Mouse (Mus musculus) frontal cortex, postnatal 10 days (tissue): Measurements from ENCODE around the gene Phlda2.
"Not testable (repeated sequence)": the region's sequence is repeated elsewhere in the genome, so short reads cannot be mapped to it uniquely, and the experiment has no call there.

ENCODE experiments used
- DNase-seq, 2 experiments: peaks; one replicate each; pipeline ENCODE4 v3.0.0; 2022; ENCODE audit warnings: low spot score in 2 of 2, mixed read lengths in 1 of 2

Gene Phlda2

DNA sequence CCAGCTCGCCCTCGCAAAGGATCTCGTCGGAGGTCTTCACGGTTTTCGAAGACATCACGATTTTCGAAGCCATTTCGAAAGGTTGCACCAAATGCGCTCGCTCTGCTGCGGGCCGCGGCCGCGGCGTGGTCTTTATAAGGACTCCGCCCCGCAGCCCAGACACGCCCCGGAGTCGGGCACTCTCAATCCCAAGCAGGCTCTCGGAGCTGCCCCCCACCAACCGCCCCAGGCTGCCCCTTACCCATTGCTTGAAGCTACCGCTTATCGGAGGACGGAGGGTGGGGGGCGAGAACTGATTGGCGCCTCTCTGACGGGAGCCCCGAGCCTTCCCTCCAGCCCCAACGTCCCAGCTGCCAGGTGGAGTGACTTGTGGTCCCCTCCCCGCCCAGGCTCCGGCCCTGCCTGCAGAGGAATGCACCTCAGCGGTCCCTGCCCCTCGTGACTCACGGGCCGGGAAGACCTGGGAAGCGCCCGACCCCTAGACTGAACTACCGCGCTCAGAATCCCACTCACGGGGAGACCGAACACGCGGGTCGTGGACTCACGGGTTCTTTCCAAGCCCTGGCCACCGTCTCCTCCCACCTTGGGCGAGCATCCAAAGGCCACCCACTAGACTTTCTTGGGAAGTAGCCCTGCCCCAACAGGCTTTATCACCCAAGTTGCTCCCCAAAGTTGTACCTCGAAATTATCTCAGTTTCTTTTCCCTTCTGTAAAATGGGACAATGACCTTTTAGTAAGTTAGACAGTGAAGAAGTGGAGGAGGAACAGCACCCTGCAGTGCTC is at the start of gene Phlda2:
Gene Phlda2, minus strand, starts transcription at position 733 of the 783 bp plus-strand sequence.
- DNase-seq: no peak

DNA sequence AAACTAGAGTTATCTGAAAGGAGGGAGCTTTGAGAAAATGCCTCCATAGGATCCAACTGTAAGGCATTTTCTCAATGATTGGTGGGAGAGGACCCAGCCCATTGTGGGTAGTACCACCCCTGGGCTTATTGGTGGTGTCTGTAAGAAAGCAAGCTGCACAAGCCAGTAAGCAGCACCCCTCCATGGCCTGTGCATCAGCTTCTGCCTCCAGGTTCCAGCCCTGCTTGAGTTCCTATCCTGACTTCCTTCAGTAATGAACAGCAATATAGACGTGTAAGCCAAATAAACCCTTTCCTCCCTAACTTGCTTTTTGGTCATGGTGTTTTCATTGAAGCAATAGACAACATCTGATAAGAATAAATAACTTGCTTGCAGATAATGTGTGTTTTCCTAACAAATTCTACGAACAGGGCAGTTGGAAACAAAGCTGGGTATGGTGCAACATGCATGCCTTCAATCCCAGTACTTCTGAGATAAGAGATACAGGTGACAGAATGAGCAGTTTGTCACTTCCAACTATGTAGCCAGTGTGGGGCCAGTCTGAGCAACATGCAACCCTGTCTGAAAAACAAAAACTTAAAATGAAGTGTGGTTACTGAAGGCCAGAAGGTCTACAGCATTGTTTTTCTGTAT is 46.8 kb upstream of the Phlda2 start:
- DNase-seq: peak in 1 of 2 experiments; percentile 26

DNA sequence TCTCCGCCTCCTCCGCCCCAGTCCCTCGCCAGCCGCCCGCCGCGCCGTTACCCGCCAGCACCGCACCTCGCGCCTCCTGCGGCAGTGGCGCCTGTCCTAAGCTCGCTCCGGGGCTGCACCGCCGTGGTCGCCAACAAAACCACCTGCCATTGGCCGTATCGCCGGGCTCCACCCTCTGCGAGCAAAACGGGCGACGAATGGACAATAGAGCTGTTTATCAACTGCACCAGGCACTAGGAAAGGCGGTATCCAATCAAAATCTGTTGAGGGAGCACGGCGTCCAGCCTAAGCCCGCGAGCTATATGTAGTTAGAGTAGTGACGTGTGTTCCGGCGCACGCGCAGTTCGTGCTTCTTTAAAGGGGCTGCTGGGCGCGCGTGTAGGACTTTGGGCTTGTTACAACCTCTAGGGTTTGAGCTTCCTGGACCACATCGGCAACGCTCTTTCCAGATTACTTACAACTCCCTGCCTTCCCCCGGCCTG is 46.1 kb upstream of the Phlda2 start, which contains the start of gene Nap1l4:
Gene Nap1l4, minus strand, starts transcription at position 131 of the 482 bp plus-strand sequence.
- peak; percentile 98 to 100 for DNase-seq

DNA sequence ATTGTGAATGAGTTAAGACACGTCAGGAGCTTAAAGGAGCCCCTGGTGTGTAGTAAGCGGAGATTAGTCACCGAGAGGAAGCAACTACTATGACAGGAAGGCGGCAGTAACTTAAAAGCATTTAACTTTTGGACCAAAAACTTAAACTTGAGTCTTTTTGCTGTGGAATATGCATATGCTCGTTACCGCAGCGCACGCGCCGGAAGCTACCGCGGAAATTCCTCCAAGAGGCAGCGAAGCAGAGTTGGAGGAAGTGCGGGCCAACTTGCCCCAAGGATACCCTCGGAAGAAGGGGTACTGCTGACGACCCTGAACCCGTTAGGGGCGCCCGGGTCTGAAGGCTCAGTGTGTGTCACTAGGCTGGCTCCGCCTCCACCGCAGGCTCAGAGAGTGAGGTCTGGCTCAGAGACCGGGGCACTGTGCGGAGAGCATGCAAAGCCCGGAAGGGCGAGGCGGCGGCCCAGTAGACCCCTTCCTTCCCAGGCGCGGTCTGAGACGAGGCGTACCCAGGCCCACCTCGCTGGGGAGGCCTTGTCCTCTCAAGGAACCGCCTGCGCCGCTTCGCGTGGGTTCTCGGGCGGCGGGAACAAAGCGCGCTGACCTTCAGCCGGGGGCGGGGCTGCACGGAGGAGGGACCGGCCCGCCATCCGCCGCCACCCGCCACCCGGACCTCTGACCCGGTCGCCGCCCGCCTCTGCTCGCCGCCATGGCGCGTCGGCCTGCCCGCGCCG is 45.4 kb upstream of the Phlda2 start:
- DNase-seq: no peak

DNA sequence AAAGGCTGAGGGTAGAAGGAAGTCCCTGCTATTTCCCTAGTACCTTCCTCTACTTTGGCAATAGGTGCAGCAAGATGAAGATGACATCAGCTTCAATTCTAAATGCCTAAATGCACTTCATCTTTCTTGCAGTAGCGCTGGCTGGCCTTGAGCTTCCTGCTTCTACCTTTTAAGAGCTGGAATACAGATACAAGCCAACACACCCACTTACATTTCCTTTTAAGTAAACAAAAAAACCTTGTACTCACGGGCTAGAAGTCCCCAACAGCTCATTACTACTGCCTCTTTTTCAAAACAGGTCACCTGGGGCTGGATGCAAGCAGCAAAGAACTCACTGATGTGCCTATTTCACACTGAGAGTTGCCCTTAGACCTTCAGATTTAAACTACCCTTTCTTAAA is 43.6 kb upstream of the Phlda2 start:
- DNase-seq: no peak

DNA sequence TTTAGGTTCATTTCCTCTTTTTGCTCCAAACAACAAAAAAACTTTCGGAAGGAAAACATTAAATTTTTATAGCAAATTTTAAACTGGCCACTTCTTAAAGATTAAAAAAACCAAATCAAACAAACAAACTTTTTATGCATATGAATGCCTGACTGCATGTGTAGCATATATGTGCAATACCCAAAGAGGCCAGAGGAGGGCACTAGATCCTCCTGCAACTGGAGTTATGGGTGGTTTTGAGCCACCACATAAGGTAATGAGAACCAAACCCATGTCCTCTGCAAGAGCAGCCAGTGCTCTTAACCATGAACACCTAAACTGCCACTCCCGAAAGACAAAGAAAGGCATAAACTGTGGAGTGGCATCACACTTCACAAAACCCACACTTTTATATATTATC is 41.4 kb upstream of the Phlda2 start:
- DNase-seq: no peak

DNA sequence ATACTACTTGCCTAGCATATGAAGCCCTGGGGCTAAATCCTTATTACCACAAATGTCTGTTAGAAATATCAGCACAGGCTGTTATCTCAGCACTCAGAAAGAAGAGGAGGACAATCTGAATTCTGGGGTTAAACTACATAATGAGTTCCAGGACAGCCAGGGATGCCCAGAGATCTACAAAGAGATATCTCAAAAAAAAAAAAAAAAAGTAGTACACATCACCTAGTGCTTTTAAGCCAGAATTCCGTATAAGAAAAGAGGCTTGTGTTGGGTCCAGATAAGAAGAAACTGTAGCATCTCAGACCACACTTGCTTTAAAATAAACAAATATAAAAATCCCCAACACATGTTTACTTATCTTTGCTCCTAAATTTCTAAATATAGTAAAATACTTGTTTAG is 35.7 kb upstream of the Phlda2 start:
- DNase-seq: no peak

DNA sequence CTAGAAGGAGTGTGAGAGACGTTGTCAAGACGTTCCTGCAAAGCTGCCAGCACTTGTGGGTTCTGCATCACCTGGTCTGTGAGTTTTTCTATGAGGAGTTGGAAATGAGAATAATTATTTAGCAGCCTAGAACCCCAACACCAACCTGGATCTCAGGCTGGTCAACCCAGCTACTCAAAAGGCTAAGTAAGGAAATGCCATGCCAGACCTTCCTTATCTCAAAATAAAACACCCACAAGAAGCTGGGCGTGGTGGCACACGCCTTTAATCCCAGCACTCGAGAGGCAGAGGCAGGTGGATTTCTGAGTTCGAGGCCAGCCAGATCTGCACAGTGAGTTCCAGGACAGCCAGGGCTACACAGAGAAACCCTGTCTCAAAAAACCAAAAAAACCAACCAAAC is 35.3 kb upstream of the Phlda2 start:
- not testable (repeated sequence) for DNase-seq

DNA sequence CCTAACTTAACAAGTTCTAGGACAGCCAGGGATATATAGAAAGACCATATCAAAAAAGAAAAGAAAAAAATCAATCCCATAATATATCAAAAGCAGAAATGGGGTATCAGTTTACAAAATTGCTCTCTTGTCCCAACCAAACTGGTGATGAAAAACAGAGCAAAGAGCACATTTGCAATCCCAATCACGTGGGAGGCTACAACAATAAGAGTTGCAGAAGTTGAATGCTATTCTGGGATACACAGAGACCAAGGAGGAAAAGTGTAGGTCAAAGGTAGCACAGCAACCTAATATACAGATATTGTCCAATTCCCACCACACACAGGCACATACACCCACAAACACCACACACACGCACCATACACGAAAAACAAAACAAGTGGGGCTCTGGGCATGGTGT is 33.3 kb upstream of the Phlda2 start:
- DNase-seq: no peak

DNA sequence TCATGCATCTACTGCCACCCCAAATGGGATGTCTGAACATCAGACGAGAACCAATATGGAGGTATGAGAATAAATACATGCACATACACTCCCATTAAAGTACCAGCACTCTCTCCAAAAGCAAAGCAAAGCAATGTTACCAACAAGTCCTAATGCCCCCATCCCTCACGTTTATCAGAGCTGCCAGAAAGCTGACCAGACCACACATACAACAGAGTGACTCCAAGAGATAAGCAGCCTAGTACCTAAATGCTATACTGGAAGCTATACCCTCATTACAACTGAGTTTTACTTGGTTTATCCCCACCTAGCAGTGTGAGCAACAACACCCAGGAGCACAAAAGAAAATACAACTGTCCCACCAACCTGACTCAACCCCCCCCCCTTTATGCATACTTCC is 30.3 kb upstream of the Phlda2 start:
- DNase-seq: no peak

DNA sequence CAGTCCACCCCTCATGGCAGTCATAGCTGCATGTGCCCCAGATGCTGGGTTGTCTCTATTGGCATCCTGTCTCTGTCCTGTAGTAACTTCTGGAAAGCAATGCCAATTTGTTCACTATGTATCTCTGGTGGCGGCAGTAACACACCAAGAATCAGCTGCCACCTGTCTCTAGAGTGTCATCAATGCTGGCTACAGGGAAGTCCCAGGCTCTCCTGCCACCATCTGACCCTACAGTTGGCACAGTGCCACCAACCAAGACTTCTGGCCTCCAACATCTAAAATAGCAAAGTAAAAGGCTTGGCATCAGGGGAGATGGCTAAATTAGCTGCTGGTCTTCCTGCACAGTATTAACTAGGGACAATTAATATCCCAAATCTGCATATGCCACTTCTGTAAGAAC is 29.5 kb upstream of the Phlda2 start:
- DNase-seq: no peak

DNA sequence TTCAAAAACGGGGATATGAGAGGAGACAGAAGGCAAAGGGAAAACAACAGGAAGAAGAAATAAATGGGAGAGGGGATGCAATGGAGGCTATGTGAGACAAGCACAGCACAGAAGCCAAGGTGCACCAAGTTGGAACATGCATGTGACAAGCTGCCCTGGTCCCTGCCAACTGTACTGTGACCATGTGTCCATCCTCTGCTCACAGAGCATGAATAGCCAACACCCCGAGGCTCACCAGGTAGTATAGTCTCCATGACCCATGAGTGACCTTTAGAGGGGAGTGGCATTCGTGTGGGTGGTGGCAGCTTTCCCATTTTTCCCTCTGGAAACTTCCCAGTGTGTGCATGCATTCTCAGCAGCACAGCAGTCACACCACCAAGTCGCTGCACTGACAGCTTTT is 16.4 kb upstream of the Phlda2 start:
- no peak for DNase-seq

DNA sequence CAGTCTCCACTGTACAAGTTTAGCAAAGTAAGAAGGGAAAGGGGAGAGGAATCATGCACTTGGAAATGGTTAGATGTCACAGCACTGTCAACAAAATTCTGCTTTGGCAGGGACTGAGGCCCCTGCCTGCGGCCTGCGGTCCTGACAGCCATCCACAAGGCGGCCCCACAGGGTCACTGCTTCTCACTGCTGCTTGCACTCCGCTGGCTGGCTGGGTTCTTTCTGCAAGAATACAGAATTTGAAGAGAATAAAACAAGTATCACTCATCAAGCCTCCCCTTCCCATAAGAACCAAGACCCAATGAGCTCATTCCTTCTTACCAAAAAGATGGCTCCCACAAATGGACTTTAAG is 11.4 kb upstream of the Phlda2 start:
- no peak for DNase-seq

DNA sequence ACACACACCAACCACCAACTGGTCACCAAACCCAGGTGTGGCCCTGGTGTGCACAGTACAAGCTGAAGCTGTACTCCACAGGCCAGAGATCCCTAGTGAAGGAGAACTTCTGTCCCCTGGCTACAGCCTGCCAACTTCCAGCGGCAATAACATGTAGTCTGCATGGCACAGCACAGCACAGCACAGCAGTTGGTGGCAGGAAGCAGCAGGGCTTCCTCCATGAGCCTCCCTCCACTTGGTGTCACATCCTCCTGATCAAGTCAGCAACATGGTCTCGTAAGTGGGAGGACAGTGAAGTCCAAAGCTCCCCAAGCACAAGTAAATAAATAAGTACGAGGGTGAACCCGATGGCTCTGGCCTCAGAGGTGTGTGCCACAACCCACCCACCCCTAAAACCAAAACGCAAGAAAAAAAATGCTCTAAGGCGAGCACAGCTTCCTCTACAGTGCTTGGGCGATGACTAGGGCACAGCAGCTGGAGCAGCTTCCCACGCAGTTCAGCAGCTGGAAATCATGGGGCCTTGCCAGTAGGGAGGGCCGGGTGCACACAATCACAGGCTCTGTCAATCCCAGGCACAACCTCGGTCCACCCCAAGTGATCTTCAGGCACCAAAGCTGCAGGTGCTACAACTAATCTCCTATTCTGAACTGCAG is 10.9 kb upstream of the Phlda2 start:
- no peak for DNase-seq

DNA sequence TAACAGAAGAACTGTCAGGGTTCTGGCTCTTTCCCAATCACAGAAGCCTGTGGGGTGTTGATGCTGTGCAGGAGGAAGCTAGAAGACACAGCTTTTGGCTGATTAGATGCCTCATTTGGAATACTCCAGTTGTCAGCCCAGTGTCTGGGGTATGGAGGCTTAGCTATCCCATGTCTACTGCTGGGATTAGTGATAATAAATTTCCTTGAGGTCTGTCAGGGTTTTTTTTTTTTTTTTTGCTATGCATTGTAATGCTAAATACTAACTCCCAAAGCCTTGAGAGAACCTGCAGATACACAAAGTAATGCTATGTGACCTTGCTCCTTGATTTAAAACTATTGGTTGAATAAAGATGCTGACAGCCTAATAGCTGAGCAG is 8.4 kb upstream of the Phlda2 start:
- DNase-seq: no peak

DNA sequence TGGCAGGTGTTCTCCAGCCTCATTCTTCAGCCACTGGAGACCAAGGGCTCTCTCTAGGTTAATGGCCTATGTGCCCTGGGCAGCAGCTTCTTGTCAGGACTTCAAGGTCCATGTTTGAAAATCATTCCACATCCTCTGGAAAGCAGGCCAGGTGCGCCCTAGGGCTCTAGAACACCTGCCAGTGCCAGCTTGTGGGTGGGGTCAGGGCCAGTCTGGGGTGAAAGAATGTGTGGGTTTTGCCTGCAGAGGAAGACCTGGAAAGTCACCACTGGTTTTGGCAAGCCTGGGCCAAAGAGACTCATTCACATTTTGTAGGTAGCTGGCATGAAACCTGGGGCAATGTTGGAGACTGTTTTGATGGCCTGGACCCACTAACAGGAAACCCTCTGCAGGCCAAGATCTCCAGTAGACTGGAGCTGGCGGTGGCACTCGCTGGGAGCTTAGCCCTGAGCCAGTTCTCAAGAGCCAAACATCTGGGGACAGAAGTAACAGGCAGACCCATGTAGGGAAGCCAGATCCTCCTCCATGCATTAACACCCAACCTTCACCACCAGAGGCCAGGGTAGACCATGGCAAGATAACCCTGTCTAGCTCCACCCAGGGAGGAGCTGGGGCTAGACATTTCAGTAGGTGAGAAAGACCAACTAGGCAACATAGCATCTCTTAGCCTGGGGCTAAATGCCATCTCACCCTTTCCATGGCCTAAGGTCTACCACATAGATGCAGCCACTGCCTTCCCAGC is 7.8 kb upstream of the Phlda2 start:
- DNase-seq: no peak

DNA sequence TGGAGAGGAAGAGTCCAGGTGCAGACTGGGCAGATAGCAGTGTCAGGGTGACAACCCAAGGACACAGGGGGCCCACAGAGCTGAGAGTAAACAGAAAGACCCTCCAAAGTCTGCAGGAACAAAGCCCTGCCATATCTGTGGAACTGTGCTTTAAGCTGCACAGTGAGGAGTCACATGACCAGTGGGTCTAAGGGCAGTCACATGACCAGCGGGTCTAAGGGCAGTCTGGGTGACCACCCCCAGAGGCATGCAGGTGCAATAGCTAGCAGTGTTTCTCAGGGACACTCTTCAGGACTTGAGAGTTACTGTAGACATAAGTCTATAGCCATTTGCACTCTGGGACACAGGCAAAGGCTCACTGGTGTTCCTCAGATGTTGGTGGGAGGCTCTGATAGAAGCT is 6.6 kb upstream of the Phlda2 start:
- no peak for DNase-seq

DNA sequence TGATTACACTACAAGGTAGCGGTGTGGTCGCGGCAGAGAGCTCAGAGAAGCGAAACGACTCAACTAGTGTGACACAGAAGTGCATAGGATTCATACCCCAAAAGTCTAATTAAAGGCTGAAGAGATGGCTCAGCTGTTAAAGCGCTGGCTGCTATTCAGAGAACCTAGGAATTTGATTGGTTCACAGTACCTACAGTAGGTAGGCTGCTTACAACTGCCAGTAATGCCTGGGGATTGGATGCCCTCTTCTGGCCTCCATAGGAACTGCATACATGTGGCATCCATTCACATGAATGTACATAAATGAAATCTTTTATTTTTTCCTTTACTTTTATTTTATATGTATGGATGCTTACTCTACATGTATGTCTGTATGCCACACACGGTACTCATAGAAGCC is 3.7 kb upstream of the Phlda2 start:
- DNase-seq: peak in 1 of 2 experiments; percentile 40

DNA sequence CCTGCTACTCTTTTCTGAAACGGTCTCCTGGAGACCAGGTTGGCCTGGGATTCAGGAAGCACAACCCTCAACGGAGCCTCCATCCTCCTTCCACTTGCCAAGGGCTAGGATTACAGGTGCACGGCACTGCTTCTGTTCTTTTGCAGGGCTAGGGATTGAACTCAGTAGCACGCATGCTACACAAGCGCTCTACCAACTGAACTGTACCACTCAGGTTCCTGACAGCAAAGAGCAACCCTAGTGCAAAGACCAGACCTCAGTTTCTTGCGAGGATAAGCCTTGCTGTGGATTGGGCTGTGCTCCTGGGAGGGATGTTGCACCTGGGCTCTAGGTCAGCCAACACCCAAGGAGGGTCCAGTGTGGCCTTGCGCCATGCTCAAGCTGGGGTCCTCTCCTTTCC is 3.3 kb upstream of the Phlda2 start:
- DNase-seq: no peak

DNA sequence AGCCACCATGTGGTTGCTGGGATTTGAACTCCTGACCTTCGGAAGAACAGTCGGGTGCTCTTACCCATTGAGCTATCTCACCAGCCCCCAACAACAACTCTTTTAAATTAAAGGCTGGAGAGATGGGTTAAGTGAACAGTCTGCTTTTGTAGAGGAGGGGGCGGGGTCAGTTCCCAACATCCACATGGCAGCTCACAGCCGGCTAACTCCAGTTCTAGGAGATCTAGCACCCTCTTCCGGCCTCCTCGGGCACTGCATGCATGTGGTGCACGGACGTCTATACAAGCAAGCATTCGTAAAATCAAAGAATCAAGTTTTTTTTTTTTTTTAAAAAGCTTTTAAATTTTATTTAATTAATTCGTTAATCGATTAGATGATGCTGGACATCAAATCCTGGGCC is 2.9 kb upstream of the Phlda2 start:
- DNase-seq: peak; percentile 43 to 71

DNA sequence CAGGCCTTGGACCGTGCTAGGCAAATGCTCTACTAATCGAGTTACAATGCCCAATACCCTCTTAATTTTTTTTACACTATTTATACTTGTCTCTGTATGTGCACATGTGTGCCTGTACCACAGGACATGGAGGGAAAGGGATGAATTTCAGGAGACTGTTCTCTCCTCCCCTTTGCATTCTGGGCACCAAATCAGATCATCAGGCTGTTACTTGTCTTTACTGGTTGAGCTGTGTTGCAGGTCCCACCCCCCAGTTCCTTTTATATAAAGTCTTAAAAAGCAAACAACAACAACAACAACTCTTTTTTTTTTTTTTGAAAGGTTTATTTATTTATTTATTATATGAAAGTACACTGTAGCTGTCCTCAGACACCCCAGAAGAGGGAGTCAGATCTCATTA is 2.5 kb upstream of the Phlda2 start:
- no peak for DNase-seq

DNA sequence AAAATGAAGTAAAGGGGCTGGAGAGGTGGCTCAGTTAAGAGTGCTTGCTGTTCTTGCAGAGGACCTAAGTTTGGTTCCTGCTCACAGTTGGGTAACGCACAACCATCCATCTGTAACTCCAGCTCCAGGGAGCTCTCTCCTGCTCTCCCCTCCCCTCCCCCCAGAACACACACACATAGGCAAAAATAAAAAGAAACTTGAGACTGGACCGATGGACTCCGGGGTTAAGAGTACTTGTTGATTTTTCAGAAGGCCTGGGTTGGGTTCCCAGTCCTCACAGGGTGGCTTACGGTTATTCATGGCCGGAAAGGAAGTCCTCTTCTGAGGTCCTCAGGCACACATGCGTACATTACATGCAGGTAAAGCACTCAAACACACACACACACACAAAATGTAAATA is 976 bp upstream of the Phlda2 start:
- no peak for DNase-seq
